Mouse (Mus musculus) kidney, postnatal 10 days (tissue): ENCODE results near the gene Mrpl20.

Source experiments
- DNase-seq: peaks from one replicate; pipeline ENCODE4 v3.0.0; 2021; ENCODE audit warnings: mixed read lengths

Mrpl20 gene

DNA sequence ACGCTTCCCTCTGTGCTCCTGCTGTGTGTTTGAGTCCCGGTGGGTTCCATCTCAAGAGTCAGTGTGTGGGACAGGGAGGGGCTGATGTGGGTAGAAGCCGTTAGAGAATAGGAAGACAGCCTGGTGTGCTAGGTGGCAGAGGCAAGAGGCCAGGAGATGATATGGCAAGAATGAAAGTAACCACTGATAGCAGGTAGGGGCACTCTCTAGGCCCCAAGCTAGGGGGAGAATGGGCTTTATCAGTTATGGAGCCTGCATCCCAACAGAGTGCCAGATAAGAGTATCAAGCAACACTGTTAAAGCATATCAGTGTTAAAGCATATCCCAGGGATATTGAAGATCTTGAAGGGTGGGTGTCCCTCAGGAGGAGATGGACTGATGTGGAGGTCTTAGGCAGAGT is 54.2 kb downstream of the Mrpl20 start:
- no peak for DNase-seq

DNA sequence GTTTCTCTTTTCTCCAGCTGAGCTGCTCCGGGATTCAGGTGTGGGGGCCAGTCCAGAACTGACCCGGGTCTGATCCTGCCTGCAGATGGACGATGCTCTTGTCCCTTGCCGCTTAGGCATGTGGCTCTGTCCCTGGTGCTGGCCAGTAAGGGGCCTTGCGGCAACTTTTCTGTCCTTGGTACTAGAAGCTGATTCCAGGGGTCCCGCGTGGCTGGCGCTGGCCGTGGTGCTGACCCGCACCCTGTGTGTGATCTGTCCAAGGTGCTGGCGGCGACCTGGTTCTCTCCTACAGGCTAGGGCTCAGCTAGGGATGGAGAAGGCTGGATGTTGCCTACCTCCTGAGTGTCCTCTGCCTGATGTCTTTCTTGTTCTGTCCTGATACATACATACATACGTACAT is 56.6 kb downstream of the Mrpl20 start:
- DNase-seq = peak; percentile 88
